Mouse (Mus musculus) cortical plate, adult 2 months (tissue): ENCODE data around the gene Aaas.

Experiments used
- CTCF ChIP-seq: fragments of 200-500 bp; IDR thresholded peaks from 2 replicates; pipeline ENCODE4 v1.5.1; 2011; ENCODE audit warnings: mild to moderate bottlenecking, control low read depth, low read length; ENCODE audit not compliant: insufficient read depth; ENCODE audit errors: extremely low read depth
- POLR2A ChIP-seq: fragments of 200-500 bp; IDR thresholded peaks from 2 replicates; pipeline ENCODE4 v1.6.1; 2011; ENCODE audit warnings: mild to moderate bottlenecking, low read length, control low read depth; ENCODE audit not compliant: insufficient read depth; ENCODE audit errors: extremely low read depth

- TF ChIP-seq CTCF = no peak
- TF ChIP-seq POLR2A = no peak
Observed at GRCm38 (mm10) chr15:102364678-102365077, 14.1 kb upstream of the Aaas start.
